Mouse (Mus musculus): Measurements from ENCODE around the gene Nr6a1.

Gene Nr6a1

DNA sequence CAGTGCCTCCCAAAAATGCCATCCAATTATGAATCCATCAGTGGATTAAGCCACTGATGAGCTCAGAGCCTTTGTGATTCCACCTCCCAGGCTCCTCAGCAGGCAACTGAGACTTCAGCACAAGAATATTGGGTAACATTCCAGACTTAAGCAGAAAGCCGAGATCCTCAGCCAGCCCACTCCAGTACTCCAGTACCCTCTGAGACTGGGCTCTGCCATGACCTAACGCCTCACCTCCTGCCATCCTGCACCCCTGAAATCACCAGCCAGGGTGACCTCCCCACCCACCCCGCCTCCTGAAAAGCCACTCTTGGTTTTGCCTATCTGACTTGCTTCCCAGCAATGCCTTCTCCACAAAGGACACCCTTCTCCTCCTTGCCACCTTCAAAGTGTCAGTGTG lies 9.9 kb upstream of the Nr6a1 start:
- DNase-seq (ENCODE audit: low spot score in 2 of 2) = peak in 1 of 2 experiments; percentile 15

DNA sequence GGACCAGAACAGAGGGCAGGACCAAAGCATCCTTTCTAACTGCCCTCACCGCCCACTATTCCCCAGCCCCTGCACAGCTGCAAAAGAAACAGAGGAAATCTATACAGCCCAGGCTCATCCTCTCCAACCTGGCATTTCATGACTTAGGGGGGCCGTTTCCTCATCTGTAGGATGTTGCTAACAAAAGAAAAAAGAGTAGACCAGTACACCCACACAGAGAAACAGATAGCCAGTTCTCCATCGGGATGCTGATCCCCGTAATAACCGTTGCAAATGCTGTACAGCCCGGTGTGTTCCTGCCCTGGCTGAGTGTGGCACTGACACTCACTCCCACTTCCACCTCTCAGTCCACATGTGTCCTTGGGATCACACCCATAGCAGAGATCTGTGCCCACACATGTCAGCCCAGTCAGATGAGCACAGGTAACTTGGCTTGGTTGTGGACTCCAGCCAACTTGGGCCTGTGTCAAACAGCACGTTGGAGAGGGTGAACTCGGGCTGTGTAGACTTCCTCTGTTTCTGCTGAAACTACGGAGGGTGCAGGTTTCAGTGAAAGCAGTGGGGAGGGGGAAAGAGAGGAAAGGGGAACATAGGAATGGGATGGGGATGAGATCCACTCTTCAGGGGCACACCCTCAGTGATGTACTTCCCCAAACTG lies 9.4 kb upstream of the Nr6a1 start:
- peak in 1 of 2 experiments; percentile 15 for DNase-seq (ENCODE audit: low spot score in 2 of 2)

DNA sequence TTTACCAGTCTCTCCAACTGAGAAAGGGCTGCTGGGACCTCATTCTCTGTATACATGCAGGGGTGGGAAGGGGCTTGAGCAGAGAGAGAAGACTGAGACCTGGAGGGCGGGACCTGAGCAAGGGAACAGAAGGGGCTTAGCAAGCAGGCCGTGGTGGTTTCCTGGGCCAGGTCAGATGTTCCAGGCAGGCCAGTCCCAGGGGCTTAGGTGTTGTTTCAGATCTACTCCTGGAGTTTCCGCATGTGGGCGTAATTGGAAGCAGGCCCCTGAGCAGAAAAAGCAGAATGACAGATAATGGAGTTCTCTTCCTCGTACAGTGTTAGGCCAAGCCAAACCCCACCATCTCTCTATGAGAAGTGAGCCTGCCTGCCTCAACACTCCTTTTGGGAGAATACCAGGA lies 7.4 kb upstream of the Nr6a1 start:
- DNase-seq (ENCODE audit: low spot score in 2 of 2) = peak in 1 of 2 experiments; percentile 15

DNA sequence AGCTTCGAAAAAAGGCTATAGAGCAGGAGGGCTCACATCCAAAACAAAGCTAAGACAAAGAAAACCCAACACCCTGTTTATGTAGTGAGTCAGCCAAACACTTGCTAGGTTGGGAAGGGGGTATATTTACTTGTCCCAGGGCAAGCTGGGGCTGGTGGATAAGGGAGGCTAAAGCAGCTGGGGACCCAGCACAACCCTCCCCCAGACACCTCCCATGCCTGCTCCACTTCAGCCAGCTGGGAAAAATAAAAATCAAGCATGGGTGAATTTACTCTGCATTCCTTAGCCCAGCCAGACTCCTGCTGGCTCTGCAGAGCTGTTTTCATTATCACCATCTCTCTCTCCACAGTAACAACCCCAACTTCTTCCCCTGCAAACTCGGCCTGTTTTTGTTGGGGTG lies 6.4 kb upstream of the Nr6a1 start:
- DNase-seq (ENCODE audit: low spot score in 2 of 2) = no peak

DNA sequence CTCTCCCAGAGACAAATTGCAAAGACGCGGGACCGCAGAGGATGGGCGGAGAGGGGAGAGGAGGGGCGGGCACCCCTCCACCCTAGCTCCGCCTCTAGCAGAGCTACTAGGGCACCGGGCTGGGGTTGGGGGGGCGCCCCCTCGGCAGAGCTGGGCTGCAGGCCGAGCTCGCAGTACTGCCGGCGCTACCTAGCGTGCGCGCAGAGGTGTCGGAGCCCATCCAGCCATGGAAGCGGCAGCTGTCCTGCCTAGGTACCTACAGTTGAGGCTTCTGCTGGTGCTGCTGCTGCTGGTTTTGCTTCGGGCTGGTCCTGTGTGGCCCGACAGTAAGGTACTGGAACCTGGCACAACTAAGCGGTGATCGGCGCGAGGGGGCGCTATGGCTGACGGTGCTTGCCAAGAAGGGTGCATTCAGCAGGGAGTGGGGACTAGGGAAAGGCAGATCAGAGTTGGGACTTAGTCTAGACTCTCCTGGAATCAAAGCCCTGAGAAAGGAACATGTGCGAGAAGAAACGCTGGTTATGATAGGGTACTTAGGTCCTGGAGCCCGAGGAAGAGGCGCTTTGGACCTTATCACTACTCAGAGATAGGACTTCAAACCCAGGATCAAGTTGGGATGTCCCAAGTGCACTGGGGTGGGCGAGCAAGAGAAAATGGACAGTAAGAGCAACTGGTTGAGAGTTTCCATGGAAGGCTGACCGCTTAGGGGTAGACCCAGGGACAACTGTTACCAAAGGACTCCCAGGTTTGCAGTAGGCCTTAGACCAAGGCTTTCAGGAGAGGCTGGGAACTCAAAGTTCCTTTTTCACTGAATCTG lies 4.6 kb upstream of the Nr6a1 start, which contains the start of gene Olfml2a:
Gene Olfml2a, plus strand, starts transcription at position 128 of the 817 bp plus-strand sequence.
- DNase-seq (ENCODE audit: low spot score in 2 of 2) = peak; percentile 65 to 79

DNA sequence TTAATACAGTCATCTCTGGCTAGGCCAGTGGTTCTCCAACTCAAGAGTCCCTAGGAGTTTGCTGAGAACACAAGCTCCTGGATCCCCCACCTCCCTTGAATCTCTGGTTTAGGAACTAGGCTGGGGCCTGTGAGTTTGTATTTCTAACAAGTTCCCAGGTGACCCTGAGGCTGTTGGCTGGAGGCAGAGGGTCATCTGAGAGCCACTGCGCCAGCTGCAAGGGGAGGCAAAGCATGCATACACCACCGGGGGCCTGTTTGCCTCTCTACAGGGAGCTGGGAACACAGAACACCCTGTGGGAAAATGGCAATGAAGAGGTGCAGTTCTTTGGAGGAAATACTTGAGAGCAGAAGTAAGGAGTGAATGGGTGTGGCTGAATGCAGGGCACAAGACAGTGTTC lies 2.8 kb upstream of the Nr6a1 start:
- no peak for DNase-seq (ENCODE audit: low spot score in 2 of 2)

DNA sequence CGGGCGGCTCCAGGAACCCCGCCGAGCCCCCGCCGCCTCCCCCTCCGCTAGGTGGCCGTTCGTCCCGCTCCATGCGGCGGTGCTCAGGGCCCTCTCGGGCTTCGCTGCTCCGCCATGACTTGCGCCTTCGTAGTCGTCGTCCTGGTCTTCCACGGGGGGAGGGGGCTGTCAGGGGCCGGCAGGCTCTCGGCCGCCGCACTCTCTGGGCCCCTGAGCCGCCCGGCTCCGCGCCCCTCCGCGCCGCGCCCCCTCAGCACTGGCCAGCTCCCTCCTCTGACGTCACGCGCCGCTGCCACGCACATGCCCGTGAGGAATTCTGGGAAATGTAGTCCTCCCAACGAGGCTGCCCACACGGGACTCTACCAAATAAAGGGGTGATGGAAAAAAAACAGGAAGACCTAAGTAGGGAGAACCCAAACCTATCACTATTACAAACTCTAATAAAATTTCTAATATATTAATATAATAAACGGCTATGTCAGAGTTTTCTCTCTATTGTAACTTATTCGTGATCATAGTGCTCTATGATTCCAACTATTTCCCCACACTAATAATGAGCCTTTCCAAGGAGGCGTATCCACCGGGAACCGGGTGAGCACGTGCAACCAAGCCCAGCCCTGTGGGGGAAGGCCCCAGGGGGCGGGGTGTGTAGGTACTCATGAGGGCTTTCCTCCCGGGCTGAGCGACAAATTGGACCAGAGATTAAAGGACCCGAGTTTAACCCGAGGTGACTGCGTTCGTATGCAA lies 1.2 kb downstream of the Nr6a1 start:
- peak; percentile 88 to 92 for DNase-seq (ENCODE audit: low spot score in 2 of 2)

DNA sequence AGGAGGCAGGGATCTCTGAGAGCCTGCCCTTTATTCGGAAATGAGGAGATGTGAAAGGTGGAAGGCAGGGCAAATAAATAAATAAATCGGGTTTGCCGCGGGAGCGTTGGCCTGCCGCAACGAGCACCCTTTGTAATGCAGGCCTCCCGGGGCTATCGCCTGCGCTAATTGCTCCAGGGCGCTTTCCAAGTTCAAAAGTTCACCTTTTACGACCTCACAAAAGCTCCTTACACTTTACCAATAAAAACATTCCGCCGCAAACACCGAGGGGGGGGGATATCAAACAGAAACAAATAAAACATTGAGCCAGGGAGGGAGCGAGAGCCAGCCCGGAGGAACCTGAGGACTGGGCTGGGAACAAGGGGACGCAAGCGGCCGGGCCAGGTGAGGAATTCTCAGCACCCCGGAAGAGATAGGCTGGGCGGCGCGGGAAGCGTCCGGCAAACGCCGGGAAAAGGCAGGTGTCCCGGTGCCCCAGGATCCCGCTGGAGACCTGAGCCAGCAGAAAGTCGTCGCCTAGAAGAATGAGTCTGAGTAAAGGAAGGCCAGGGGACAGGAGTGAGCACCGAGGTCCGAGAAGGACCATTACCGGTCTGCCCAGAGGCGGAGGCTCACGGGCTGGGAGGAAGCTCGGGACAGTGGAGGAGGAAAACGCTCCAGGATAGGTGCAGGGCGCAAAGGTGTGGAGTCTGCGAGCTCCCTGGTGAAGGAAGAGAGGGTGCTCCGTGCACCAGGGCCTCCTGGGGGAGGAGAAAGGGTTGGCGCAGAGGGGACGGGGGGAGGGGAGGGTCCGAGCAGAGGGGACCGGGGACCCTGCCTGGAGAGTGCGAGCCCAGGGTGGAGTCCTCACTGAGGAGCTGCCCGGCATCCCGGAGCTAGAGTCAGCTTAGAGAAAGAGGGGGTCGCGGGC lies 2.1 kb downstream of the Nr6a1 start:
- DNase-seq (ENCODE audit: low spot score in 2 of 2) = no peak

DNA sequence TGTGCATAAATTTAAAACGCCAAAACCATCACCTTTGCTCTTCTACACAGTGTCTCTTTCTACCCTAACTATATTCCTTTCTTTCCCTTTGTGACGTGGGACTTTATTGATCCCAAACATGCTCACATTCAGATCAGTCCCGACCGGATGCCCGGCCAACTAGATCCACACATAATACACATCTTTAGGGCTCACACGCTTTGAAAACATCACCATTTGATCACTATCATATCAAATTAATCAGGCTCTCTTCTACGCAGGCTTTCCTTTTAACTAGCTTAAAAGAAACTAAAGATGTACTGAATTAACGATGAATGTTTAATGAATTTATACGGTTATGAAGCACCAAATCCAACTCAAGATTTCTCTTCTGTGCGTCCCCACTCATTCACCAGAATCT lies 2.9 kb downstream of the Nr6a1 start:
- no peak for DNase-seq (ENCODE audit: low spot score in 2 of 2)

DNA sequence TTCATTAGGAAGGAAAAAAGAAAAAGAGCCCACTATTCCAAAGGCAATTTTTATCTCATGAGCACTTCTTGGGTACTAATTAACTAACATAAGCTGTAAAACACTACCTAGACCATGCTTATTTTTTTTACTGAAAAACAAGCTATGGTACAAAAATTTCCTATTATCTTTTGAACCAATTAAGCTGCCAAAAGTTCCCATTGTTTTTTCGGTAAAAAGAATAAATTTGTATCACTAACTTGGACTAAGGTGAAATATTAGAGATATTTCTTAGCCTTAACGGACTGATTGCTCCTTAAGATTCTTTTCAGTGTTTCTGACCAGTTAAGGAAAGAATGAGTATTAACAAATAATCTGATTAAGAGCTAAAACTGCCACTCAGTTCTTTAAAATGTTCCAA lies 3.6 kb downstream of the Nr6a1 start:
- no peak for DNase-seq (ENCODE audit: low spot score in 2 of 2)

DNA sequence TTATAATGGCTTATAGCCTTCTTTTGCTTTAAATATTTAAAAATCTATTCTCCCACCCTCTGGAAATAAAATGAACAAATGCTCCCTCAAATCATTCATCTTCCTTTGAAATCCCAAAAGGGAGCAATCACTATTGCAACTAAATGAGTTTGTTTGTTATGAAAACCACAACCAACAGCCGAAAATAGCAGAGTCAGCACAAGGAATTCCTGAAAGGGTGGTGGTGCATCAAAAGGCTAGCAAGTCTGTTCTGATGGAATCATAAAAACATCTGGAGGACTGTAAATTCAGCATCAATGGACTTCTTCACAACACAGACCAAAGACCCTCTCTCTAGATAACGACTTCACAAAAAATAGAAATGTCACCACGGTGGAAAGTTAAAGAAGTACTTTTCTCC lies 4.0 kb downstream of the Nr6a1 start:
- DNase-seq (ENCODE audit: low spot score in 2 of 2) = no peak

DNA sequence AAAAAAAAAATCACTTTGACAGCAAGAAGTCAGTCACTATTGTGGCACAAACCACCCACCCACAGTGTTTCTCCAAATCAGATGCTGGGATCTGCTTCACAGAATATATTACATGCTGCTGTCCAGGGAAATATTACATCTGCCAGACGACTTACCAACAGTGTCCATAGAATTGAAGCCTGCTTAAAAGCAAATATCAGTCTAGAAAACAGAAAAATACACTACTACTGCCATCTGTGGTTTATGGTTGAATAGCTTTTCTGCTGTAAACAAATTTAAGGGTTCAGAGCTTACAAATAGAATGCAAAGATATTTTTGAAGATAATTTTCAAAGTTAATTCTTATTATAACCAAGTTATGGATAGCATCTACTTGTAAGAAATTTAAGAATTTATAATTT lies 6.1 kb downstream of the Nr6a1 start:
- DNase-seq (ENCODE audit: low spot score in 2 of 2) = no peak

DNA sequence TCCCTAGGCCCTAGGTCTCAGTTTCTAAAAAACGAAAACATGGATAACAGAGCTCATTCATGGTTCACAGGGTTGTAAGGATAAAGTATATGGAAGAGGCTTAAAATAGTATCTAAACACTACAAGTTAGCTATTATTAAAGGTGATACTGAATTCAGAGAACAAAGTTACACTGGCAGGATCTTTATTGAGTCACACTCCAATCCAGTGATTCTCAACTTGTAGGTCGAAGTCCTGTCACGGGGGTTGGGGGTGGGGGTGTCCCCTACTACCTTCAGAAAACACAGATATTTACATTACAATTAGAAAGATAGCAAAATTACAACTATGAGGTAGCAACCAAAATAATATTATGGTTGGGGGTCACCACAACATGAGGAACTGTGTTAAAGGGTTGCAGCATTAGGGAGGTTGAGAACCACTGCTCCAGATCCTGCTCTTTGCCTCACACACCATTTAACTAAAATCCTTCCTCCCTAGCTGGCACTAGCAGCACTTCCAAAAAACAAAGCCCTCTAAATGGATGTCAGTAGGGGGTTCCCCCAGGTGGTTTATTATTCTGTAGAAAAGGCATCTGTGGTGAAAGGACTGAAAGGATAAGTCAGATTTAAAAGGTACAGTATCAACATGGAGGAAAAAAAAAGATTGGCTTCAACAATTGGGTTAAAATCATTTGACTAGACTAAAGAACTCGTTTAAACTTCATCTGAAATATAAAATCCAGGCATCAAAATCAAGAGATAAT lies 10.4 kb downstream of the Nr6a1 start:
- no peak for DNase-seq (ENCODE audit: low spot score in 2 of 2)

DNA sequence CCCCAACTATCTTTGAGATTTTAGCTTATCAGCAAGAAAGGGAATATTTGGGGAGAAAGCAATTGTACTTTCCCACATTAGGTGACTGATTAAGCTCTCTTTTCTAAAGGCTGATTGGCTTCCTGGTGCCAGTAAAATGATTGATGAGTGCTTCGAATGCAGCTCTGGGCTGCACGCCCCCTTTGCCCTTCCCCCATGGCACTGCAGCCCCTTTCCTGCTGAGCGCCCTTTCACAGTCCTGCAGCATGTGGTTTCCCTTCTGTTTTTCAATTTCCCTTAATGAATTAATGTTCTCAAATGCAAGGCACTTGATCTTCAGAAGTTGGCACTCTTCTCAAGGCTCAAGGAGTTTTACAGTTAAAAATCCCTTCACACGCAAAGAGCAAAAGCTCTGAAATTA lies 12.5 kb downstream of the Nr6a1 start:
- no peak for DNase-seq (ENCODE audit: low spot score in 2 of 2)

DNA sequence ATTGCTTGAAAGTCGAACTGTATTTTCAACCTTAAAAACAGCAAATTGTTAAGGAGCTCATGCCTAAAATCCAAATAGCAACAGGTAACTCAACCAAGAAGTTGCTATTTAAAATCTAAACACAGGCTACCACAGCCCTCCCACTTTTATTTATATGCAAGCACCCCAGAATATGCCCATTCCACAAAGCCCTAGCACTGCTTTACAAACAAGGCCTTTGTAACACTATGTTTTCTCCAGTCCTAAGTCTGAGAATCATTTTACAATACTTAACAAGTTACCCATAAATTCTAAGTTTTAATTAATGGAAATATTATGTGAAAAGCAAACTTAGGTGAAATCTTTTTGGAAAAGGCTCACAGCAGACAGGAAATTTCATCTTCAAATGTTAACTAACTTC lies 13.0 kb downstream of the Nr6a1 start:
- no peak for DNase-seq (ENCODE audit: low spot score in 2 of 2)

DNA sequence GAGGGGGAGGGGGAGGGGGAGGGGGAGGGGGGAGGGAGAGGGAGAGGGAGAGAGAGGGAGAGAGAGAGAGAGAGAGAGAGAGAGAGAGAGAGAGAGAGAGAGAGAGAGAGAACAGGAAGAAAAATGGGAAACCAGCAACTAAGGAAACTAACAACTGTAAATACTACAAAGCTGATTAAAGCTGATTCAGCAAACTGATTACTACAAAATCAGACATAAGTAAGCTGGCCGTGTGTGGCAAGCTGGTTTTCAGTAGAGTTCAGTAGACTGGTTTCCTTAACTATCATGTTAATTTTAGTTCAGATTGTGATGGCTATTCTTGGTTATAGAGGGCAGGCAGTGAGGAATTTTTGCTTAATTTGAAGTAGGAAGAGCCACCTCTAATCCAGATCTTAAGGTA lies 18.9 kb downstream of the Nr6a1 start:
- DNase-seq (ENCODE audit: low spot score in 2 of 2) = no peak

DNA sequence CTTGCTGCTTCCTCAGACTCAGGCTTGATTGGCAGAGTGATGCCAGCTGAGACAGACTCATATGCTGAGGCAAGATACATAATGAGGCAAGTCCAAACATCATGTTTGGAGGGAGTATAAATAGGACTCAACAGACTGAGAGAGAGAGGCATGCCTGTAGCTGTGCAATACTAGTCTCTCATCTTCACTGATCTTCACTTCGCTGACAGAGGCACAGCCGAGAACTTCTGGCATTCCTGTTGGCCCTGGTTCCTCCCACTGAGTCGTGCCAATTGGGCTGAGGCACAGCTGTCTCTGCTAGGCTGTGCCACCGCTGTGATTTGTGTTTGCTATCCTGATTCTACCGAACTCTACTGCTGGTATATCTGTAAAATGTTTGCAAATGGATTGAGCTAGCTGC lies 21.4 kb downstream of the Nr6a1 start:
- DNase-seq (ENCODE audit: low spot score in 2 of 2) = no peak

DNA sequence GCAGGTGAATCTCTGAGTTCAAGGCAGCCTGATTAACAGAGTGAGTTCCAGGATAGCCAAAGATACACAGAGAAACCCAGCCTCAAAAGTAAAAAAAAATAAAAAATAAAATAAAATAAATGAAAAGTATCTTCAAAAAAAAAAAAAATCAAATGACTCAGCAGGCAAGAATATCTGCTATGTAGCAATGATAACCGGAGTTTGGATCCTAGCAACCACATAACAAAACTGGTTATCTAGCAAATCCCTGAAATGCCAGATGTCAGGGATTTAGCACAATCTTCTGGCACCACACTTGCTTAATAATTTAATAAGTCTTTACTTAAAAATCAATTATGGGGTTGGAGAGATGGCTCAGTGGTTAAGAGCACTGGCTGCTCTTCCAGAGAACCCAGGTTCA lies 23.2 kb downstream of the Nr6a1 start:
- no peak for DNase-seq (ENCODE audit: low spot score in 2 of 2)

DNA sequence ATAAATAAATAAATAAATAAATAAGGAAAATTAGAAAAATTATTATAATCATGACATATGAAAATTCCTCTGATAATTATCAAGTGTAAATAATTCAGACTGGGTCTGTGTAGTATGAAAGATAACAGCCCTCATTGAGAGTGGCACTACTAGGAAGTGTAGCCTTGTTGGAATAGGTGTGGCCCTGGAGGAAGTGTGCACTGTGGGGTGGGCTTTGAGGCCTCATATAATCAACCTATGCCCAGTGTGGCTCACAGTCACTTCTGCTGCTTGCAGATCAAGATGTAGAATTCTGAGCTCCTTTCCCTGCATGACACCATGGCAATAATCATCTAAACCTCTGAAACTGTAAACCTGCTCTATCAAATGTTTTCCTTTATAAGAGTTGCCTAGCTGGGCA lies 24.6 kb downstream of the Nr6a1 start:
- no peak for DNase-seq (ENCODE audit: low spot score in 2 of 2)

DNA sequence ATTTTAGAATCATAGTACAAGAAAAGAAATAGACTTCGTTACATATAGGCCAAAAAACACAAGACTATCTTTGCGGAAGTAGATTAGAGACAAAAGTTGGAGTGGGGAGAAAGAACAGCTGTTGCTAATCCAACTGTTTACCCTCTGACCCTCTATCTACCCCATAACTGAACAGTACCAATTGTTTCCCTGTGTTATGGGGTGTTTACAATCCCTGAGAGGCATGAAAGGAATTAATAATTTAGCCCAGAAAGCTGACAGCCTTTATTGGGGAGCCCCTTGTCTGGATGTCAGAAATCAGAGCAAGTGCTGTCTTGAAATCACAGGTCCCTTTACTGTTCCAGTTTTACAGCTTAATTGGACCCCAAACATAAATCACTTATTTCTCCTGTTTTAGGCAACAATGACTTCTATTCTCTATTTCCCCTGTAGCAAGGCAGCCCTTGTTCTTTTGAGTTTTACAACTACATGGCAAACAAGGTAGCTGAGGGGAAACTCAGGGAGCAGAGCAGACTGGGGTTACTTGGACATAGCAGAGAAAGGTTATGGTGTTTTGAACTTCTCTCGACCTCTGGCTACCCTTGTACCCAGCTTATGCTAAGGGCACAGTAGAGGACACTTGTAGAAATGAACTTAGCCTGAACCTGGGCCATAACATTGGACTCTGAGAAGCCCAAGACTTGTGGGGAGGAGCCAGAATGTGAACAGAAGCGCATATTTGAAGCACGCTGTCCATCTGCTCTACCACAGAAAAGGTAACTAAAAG lies 46.4 kb downstream of the Nr6a1 start:
- DNase-seq (ENCODE audit: low spot score in 2 of 2) = no peak
